Mouse (Mus musculus): ENCODE data around the gene Gm49711. TPM values are rescaled to one million over a fixed set of nuclear protein-coding genes. Genes with fewer than 3 reads are reported as not detected.

Gm49711 gene
- polyA plus RNA-seq, 1 experiment: 0.12 TPM

DNA sequence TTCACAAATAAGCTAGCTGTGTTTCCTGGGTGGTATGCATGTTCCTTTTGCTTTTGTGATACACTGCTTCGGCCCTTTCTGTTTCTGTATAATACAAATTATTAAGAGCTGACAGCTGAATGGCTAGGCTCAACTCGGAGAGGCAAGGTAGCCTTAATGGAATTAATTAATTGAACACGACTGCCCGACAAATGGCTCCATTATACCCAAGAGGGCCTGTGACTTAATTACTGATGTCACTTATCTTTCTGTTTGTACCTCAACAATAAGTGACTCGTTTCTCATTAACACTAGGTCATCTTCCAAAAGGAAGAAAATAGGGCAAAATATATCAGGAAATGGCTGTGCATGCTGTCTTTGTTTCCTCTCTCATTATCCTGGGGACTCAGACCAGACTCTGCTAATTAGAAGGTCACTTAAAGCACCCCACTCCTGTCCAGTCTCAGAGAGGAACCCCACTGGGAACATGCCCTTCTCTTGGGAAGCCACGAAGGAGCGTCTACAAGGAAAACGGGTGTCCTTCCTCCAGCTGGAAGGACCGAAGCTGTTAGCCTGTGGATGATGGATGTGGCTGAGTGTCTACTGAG is 84.4 kb downstream of the Gm49711 start:
- WGBS: 89% methylated on average over 9 of the region's 9 CpGs
- Histone ChIP-seq H3K27me3 (ENCODE audit: control insufficient read depth, insufficient read depth, low read length) (no peaks in the 10 kb centered on the region), H3K4me1 (ENCODE audit: control insufficient read depth, insufficient read depth, insufficient read length) (no peaks in the 10 kb centered on the region), H3K36me3 (ENCODE audit: control insufficient read depth, insufficient read depth, low read length) (no peaks in the 10 kb centered on the region), H3K4me3 (ENCODE audit: extremely low read depth, insufficient read depth, insufficient read length) (no peak overlapping the region), H3K27ac (ENCODE audit: insufficient read depth, low read length) (no peak overlapping the region)
- TF ChIP-seq CTCF (IDR thresholded peaks at IDR 0.05; ENCODE audit: extremely low read depth, insufficient read depth, insufficient read length, insufficient replicate concordance) (no peak), POLR2A (IDR thresholded peaks at IDR 0.05; ENCODE audit: low read depth, low read length) (no peak)
- no peak for DNase-seq (ENCODE audit: low read depth in 1 of 2, low spot score in 2 of 2)

DNA sequence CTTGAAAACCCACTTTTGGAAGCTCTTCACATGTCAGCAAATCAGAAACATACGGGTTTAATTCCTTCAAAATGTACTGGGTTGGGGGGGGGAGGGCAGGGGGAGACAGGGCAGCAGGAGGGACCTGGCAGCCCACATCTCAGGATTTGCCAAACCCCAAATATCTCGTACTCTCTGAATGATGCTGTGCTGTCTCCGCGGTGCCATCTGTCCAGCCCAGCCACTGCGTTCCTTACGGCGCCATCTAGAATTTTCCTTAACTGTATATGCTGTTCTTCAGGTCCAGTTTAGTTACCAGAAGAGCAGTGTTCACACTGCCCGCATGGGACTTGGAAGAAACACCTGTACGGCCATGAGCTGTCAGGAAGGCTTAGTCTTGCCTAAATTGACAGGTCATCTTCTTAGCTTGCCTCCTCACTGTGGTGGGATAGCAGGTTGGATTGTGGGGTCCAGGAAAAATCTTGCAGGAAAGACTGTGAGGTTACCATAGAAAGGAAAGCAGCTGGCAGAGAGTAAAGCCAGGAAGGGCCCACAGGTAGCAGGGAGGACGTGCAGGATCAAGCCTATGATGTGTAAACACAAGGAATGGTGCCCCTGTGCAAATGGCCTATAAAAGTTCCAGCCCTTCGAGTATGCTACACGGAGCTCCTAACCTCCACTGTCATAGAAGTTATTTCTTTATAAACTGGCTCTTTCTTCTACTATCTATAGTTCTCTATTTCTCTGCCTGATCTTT is 89.7 kb downstream of the Gm49711 start:
- H3K36me3 ChIP-seq (ENCODE audit: control insufficient read depth, insufficient read depth, low read length): no peaks in the 10 kb centered on the region
- H3K27me3 ChIP-seq (ENCODE audit: control insufficient read depth, insufficient read depth, low read length): no peaks in the 10 kb centered on the region
- no peak overlapping the region for H3K4me3 ChIP-seq (ENCODE audit: extremely low read depth, insufficient read depth, insufficient read length)
- no peak overlapping the region for H3K27ac ChIP-seq (ENCODE audit: insufficient read depth, low read length)
- 90% methylated on average over 12 of the region's 12 CpGs for WGBS
- no peak for DNase-seq (ENCODE audit: low read depth in 1 of 2, low spot score in 2 of 2)
- TF ChIP-seq CTCF (IDR thresholded peaks at IDR 0.05; ENCODE audit: extremely low read depth, insufficient read depth, insufficient read length, insufficient replicate concordance) (no peak), POLR2A (IDR thresholded peaks at IDR 0.05; ENCODE audit: low read depth, low read length) (no peak)
- H3K4me1 ChIP-seq (ENCODE audit: control insufficient read depth, insufficient read depth, insufficient read length): no peaks in the 10 kb centered on the region

- H3K4me1 ChIP-seq (ENCODE audit: control insufficient read depth, insufficient read depth, insufficient read length): no peaks in the 10 kb centered on the region
- no peak for TF ChIP-seq CTCF (IDR thresholded peaks at IDR 0.05; ENCODE audit: extremely low read depth, insufficient read depth, insufficient read length, insufficient replicate concordance)
- TF ChIP-seq POLR2A (IDR thresholded peaks at IDR 0.05; ENCODE audit: low read depth, low read length): no peak
- no peak for DNase-seq (ENCODE audit: low read depth in 1 of 2, low spot score in 2 of 2)
- no peak overlapping the region for H3K27ac ChIP-seq (ENCODE audit: insufficient read depth, low read length)
- no peaks in the 10 kb centered on the region for H3K27me3 ChIP-seq (ENCODE audit: control insufficient read depth, insufficient read depth, low read length)
- WGBS: 80% methylated on average over 2 of the region's 2 CpGs
- H3K4me3 ChIP-seq (ENCODE audit: extremely low read depth, insufficient read depth, insufficient read length): no peak overlapping the region
- no peaks in the 10 kb centered on the region for H3K36me3 ChIP-seq (ENCODE audit: control insufficient read depth, insufficient read depth, low read length)
Measured at GRCm38 (mm10) chr16:92148367-92148728, 90.2 kb downstream of the Gm49711 start.

DNA sequence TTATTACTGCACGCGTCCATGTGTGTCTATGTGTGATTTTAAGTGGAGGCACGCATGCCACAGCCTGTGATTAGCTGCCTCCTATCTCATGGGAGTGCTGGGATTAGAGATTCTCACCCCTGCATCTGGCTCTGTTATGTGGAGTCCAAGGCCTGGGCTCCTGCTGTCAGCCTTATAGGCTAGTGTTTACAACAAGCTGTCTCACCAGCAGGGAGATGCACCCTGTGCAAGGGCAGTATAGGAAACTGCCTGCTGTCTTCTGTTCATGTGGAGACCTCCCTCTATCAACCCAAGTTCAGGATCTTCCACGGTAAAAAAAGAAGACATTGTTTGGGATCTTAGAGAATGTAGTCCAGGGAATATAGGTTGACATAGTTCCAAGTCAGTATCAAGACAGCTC is 92.9 kb downstream of the Gm49711 start:
- H3K4me3 ChIP-seq (ENCODE audit: extremely low read depth, insufficient read depth, insufficient read length): no peak overlapping the region
- 0 out of 2 replicates have a peak, but pooled peaks cover 1% of the 10 kb centered on the region for H3K27me3 ChIP-seq (ENCODE audit: control insufficient read depth, insufficient read depth, low read length)
- H3K27ac ChIP-seq (ENCODE audit: insufficient read depth, low read length): no peak overlapping the region
- WGBS: 83% methylated on average over 4 of the region's 4 CpGs
- H3K36me3 ChIP-seq (ENCODE audit: control insufficient read depth, insufficient read depth, low read length): no peaks in the 10 kb centered on the region
- no peaks in the 10 kb centered on the region for H3K4me1 ChIP-seq (ENCODE audit: control insufficient read depth, insufficient read depth, insufficient read length)
- TF ChIP-seq CTCF (IDR thresholded peaks at IDR 0.05; ENCODE audit: extremely low read depth, insufficient read depth, insufficient read length, insufficient replicate concordance) (no peak), POLR2A (IDR thresholded peaks at IDR 0.05; ENCODE audit: low read depth, low read length) (no peak)
- DNase-seq (ENCODE audit: low read depth in 1 of 2, low spot score in 2 of 2): no peak

- no peaks in the 10 kb centered on the region for H3K4me1 ChIP-seq (ENCODE audit: control insufficient read depth, insufficient read depth, insufficient read length)
- TF ChIP-seq POLR2A (IDR thresholded peaks at IDR 0.05; ENCODE audit: low read depth, low read length) (no peak), CTCF (IDR thresholded peaks at IDR 0.05; ENCODE audit: extremely low read depth, insufficient read depth, insufficient read length, insufficient replicate concordance) (no peak)
- H3K27ac ChIP-seq (ENCODE audit: insufficient read depth, low read length): no peak overlapping the region
- H3K36me3 ChIP-seq (ENCODE audit: control insufficient read depth, insufficient read depth, low read length): no peaks in the 10 kb centered on the region
- DNase-seq (ENCODE audit: low read depth in 1 of 2, low spot score in 2 of 2): no peak
- 21% methylated on average over 14 of the region's 14 CpGs for WGBS
- peaks cover 3% of the 10 kb centered on the region; the same call in 1 of the 2 replicates for H3K27me3 ChIP-seq (ENCODE audit: control insufficient read depth, insufficient read depth, low read length)
- no peak overlapping the region for H3K4me3 ChIP-seq (ENCODE audit: extremely low read depth, insufficient read depth, insufficient read length)
Measured at GRCm38 (mm10) chr16:92158021-92158455, 99.9 kb downstream of the Gm49711 start.

GRCm38 (mm10) chr16:92158461-92159091 is 100.5 kb downstream of the Gm49711 start:
- Histone ChIP-seq H3K4me1 (ENCODE audit: control insufficient read depth, insufficient read depth, insufficient read length) (no peaks in the 10 kb centered on the region), H3K27me3 (ENCODE audit: control insufficient read depth, insufficient read depth, low read length) (peaks cover 2% of the 10 kb centered on the region; the same call in 1 of the 2 replicates), H3K4me3 (ENCODE audit: extremely low read depth, insufficient read depth, insufficient read length) (no peak overlapping the region), H3K27ac (ENCODE audit: insufficient read depth, low read length) (no peak overlapping the region), H3K36me3 (ENCODE audit: control insufficient read depth, insufficient read depth, low read length) (no peaks in the 10 kb centered on the region)
- WGBS: 10% methylated on average over 30 of the region's 30 CpGs
- TF ChIP-seq POLR2A (IDR thresholded peaks at IDR 0.05; ENCODE audit: low read depth, low read length): no peak
- no peak for TF ChIP-seq CTCF (IDR thresholded peaks at IDR 0.05; ENCODE audit: extremely low read depth, insufficient read depth, insufficient read length, insufficient replicate concordance)
- DNase-seq (ENCODE audit: low read depth in 1 of 2, low spot score in 2 of 2): no peak

All from spleen, adult 2 months (tissue).